Mouse (Mus musculus) thymus, postnatal 0 days (tissue): Measurements from ENCODE around the gene Slc35a3. TPM values are rescaled to one million over a fixed set of nuclear protein-coding genes. Genes with fewer than 3 reads are reported as not detected.
A peak's percentile ranks its signal among the peaks of the same experiment; 100 is the strongest.
"Not testable (repeated sequence)": the region's sequence is repeated elsewhere in the genome, so short reads cannot be mapped to it uniquely, and the experiment has no call there.

Source experiments
- DNase-seq: peaks from one replicate; pipeline ENCODE4 v3.0.0-alpha.2; 2015; ENCODE audit warnings: low spot score
- polyA plus RNA-seq: library from polyadenylated mRNA; unstranded; fragments of >200 nt; fragmentation: Nextera tagmentation; extraction: Ambion mirVana; gene quantifications from 2 replicates; pipeline ENCODE4 v1.2.1, GENCODE M21; 2015

Gene Slc35a3
- 8.9 and 9.1 TPM in 2 replicates for polyA plus RNA-seq

DNA sequence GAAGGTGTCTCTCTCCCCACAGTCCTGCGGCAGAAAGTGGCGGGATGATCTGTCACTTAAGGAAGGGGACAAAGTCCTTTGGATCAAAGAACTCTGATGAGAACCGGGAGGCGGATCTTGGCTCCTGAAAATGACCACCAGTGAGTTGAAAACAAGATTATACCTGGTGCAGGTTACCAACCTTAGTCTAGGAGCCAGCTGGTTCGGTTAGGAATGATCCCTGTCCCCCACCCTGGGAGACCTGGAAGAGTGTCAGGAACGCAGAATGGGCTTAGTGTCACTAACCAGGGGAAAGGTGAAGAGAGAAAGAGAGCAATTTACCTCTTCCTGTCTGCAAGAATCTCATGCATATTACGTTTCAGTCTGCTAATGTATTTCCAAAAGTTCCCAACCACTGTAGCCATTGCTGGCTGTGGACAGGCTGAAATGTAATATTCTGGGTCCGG is at the start of gene Slc35a3:
Gene Slc35a3, minus strand, starts transcription at position 396 of the 446 bp plus-strand sequence.
- peak; percentile 14 for DNase-seq

DNA sequence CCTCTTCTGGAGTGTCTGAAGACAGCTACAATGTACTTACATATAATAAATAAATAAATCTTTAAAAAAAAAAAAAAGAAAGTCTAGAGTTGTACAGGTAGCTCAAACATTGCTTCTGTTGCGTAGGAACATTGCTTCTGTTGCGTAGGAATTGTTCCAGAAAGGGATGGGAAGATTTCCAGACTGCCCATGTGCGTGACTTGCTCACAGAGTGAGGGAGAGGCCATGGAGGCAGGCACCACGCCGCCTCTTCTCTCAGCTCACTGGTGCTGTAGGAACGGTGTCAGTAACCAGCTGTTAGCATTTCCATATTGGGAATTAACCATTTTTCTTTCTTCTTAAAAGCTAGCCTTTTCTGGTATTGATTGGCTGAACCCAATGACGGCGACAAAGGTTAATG is 40.2 kb upstream of the Slc35a3 start:
- DNase-seq: no peak

DNA sequence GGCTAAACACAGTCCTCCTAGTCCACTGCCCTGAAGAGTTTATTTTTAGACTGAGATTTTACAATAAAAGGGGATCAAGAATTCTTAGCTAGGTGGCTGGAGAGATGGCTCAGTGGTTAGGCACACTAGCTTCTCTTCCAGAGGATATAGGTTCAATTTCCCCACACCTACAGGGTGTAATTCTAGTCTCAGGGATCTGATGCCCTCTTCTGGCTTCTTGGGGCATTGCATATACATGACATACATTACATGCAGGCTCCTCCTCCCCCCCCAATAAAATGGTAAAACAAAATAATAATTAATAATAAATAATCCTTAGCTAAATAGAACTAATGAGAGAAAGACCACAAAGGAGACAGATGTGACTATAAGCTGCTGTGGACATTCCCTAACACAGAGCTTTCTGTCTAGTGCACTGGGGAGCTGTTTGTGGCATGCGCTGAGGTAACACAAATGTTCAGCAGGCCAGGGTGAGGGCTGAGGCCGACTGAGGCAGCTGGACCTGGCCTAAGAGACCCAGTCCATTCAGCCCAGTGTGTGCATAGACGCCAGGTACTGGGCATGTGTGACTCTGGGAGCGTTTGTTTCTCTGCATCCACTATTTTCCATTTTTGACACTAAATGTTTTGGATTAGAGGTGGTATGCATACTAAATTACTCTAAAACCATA is 38.7 kb upstream of the Slc35a3 start:
- peak; percentile 39 for DNase-seq

DNA sequence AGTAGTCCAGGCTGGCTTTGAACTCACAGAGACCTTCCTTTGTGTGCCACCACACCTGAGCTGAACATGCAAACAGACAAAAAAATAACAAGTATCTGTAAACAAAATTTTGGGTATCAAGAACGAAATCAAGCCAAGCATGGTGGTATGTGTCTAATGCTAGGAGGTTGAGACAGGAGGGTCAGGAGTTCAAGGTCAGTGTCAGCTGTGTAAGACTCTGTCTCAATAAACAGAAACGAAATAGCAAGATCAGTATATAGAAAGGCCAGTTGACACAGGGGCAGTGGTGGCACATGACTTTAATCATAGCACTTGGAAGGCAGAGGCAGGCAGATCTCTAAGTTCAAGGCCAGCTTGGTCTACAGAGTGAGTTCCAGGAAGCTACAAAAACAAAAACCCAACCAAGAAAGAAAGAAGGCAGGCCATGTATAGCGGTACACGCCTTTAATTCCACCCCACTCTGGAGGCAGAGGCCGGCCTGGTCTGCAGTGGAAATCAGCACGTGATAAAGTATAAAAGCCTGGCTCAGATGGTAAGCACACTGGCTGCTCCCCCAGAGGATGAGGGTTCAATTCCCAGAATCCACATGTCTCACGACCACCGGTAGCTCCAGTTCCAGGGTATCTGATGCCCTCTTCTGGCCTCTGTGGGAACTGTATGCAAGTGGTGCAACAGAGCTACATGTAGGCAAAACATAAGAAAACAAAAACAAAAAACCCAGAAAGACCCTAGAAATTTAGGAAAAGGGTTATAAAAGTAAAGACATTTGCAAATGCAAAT is 36.0 kb upstream of the Slc35a3 start:
- peak; percentile 52 for DNase-seq

DNA sequence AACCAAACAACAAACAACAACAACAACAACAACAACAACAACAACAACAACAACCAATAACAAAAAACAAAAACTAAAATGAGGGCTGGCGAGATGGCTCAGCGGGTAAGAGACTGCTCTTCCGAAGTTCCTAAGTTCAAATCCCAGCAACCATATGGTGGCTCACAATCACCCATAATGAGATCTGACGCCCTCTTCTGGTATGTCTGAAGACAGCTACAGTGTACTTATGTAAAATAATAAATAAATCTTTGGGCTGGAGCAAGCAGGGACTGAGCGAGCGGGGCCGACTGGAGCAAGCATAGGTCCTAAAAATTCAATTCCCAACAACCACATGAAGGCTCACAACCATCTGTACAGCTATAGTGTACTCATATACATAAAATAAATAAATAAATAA is 35.0 kb upstream of the Slc35a3 start:
- DNase-seq: not testable (repeated sequence)

DNA sequence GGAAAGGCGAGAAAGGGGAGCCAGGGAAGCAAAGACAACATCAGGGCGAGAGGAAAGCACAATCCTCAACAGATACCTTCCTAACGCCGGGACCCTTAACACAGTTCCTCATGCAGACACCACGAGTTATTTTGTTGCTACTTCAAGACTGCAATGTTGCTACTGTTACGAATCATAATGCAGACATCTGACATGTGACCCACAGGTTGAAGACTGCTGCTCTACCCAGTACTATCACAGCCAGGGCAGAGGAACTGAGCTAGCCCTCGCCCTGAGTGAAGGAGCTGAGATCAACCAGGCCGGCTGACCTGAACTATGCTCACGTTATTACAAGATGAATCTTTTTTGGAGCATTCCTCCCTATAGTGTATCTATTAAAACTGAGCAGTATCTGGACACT is 28.3 kb upstream of the Slc35a3 start:
- no peak for DNase-seq

GRCm38 (mm10) chr3:116740106-116740505 is 27.5 kb upstream of the Slc35a3 start:
- no peak for DNase-seq

DNA sequence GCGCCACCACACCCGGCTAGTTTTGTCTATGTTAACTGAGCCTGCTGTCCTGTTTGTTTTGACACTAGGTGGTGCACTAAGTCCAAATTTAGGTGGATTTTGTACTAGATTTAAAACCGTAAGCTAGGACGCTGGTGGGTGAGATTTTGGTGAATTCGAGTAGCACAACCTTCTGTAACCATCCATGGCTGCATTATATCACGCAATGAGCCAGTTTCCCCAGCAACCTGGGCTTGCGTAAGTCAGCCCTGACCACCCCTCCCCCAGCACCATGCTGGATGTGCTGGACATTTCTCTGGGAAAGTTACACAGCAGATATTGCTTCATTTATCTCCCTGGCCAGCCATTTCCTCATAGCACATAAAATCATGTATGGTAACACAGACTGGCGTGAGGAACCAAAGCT is 24.7 kb upstream of the Slc35a3 start:
- DNase-seq: no peak

DNA sequence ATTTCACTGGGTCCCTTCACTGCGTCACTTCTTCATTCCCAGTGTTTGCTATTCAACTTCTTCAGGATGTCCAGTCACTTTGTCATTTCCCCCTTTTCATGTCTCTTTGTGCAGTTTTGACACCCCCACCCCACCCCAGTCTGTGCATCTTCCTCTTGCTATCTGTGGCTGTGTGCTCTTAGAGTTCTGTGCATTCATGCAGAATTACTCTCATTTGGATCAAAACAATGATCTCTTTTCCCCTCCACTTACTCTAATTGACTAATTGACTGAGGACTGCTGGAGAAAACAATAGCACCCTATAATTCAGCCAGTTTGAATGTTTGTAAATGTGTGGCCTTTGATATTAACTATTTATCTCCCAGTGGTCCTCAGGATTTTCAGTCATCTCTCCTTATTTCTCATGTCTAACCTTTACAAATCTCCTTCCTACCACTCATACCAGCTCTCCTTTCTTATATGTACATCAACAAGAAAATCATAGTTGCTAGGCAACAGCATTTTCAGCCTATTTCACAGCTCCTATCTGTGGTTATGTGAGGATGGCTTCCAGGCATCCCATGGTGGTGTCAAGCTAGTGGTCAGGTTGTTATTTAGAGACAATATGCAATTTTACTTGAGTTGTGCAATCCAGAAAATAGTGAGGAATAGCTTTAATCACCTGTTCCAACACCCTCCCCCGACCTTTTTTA is 17.0 kb upstream of the Slc35a3 start:
- DNase-seq: no peak

DNA sequence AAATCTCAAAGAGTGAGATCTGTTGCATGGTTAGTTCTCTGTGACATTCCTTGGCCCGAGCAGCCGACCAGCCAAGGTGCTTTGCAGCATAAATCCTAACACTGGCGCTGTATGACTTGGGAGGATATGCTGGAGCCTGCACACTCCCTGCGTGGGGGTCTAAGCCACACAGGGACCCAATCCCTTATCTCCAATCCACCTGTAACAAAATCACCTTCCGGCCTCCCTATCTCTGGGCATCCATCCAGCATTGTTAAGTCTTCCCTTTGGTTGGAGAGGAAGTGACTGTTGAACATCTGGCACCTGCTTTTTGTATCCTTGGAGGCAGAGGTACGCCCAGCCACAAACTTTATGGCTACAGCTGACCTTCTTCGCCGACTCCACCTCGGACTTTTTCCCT is 14.2 kb upstream of the Slc35a3 start:
- DNase-seq: no peak

GRCm38 (mm10) chr3:116723496-116724481 is 11.2 kb upstream of the Slc35a3 start:
- no peak for DNase-seq

DNA sequence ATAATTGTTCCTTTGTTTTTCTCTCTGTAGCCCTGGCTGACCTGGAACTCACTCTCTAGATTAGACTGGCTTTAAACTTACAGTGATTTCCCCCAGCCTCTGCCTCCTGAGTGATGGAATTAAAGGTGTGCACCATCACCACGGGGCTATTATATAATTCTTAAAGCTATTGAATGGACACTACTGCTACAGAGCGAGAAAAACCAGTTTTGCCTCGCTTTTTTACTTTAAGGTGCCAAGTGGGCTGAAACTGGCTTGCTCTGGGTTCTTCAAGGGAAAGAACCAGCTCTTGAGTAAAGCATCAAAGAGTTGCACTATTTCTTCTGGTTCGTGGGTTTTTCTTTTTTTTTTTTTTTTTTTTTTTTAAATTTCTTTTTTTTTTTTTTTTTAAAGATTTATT is 10.3 kb upstream of the Slc35a3 start:
- DNase-seq: no peak

GRCm38 (mm10) chr3:116718951-116719350 is 6.3 kb upstream of the Slc35a3 start:
- DNase-seq: no peak

- no peak for DNase-seq
Measured at GRCm38 (mm10) chr3:116713031-116713430, 400 bp upstream of the Slc35a3 start.

DNA sequence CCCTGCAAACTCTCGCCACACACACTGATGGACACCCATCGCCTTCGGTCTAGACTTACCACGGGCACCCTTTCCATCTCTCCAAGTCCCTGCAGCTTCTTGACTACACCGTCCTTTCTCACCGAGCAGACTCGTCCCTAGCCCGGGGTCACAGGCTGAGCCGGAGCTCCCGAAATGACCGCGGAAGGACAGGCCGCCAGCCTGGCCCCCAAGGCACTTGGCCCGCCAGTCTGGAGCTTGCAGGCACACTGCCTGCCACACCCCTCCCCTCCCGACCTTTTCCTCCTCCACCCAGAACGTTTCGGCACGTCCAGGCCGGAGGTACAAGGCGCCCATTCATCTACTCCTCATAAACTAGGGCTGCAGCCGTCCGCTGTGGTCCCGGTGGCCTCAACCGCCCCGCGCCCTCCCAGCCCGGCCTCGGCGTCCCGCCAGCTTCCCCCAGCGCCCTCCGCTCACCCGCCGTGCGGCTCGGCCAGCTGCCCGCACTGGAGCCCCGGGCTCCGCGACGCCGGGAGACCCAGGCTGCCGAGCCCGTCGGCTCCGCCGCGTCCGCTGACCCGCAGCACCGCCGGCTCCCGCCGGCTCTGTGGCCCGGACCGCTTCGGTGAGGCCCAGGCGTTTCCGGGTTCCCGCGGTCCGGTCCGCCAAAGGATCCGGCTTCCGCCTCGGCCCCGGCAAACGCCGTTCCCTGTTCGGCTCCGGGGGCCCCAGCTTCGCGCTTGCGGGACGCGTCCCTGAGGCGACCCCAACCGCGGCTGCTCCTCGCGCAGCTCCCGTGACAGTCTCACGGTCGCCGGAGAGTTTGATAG is 801 bp downstream of the Slc35a3 start:
- DNase-seq: peak; percentile 54

- no peak for DNase-seq
Measured at GRCm38 (mm10) chr3:116710941-116711340, 1.7 kb downstream of the Slc35a3 start.

DNA sequence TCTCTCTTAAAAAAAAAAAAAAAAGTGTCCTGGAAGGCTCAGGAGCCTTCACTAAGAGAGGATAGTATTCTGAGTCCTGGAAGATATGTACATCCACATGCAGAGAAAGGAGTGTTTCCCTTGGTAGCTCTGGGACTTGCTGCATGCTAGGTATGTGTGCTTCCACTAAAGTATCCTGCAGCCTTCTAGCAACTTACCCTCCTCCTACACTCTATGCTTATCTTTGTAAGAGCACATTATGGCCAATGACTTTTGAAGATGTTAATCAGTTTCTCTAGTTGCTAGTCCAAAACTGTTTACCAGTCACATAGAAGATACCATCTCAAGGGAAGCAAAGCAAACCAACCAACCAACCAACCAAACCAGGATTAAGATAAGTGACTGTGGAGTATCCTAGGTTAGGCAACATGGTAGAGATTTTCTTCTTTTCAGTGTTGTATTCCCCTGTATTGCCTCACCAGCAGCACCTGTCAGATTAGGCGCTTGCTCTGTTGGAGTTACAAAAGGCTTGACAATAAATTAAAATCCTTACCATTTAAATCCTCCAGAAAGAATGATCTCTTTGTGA is 6.9 kb downstream of the Slc35a3 start:
- no peak for DNase-seq

- no peak for DNase-seq
Measured at GRCm38 (mm10) chr3:116703835-116704234, 8.8 kb downstream of the Slc35a3 start.

DNA sequence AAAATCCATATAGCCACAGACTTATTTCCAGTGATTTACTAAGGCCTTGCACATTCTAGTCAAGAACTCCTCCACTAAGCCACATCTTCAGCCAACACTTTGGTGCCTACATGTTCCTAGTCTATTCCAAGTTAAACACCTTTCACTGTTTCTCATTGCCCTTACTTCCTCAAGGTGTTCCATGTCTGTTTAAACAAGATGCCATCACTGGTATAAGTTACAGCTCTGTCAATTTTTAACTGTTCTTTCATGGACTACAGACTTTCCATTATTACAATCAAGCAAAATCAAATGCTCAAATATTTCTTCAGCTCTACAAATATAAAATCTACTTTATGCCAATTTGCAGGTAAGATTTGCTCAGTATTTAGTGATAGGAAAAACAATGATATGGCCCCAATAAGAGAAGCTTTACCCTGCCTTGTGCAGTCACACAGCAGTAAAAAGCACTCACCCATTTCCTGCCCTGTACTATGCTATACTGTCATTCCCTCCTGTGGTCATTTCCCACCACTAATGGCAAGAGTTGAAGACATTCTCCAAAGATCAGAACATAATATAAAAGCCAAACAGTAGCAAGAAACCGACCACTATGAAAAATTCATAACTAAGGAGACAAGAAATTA is 9.9 kb downstream of the Slc35a3 start:
- no peak for DNase-seq
